Mouse (Mus musculus): ENCODE data around the gene Fgr.

Gene Fgr

GRCm38 (mm10) chr4:132959679-132960045 is 14.2 kb upstream of the Fgr start:
- DNase-seq, result no peak

DNA sequence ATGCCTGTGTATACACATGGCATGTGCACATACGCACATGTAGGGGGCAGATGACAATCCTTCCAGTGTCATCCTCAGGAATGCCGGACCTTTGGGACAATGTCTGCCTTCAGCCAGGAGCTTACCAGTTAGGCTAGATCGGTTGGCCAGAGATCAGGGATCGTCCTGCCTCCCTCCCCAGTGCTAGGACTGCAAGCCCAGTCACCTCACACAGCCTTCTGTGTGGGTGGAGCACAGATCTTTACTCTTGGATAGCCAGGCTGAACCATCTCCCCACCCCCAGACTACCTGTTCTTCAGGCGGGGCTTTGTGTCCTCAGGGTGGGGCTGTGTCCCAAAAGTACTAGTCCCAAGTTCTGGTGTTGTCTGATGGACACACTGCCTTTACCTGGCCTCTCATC is 13.6 kb upstream of the Fgr start:
- DNase-seq, result no peak

- peak; percentile 69 for DNase-seq
Observed at GRCm38 (mm10) chr4:132960864-132961639, 12.8 kb upstream of the Fgr start.

GRCm38 (mm10) chr4:132961866-132962265 is 12.0 kb upstream of the Fgr start:
- DNase-seq, result no peak

- no peak for DNase-seq
Observed at GRCm38 (mm10) chr4:132962628-132963027, 11.3 kb upstream of the Fgr start.

- DNase-seq, result no peak
Observed at GRCm38 (mm10) chr4:132963436-132963835, 10.5 kb upstream of the Fgr start.

DNA sequence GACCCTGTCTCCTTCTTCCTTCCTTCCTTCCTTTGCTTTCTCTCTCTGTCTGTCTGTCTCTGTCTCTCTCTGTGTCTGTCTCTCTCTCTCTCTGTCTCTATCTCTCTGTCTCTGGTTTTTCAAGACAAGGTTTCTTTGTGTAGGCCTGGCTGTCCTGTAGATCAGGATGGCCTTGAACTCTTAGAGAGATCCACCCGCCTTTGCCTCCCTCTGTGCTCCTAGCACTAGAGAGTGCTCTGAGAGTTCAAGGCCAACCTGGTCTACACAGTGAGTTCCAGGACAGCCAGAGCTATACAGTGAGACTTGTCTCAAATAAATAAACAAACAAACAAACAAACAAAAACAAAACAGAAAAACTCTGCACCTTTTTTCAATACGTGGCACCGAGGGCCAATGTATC is 9.8 kb upstream of the Fgr start:
- no peak for DNase-seq

DNA sequence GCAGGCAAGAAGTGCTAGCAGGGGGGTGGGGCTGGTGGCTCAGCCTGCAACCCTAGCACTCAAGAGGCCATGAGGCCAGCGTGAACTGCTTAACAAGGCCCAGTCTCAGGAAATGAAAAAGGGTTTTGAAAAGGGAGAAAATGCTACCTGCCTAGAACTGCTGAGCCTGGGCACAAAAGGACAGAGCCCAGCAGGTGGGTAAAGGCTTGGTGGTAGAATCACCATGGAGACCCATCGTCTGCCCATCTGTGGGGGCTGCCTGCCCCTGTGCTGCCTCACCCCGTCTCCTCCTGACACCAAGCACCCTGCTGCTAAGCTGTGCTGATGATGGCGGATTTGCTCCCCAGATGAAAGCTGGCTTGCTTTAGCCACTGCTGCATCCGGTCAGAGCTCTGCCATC is 9.4 kb upstream of the Fgr start:
- no peak for DNase-seq

- DNase-seq, result no peak
Observed at GRCm38 (mm10) chr4:132968105-132968938, 5.6 kb upstream of the Fgr start.

DNA sequence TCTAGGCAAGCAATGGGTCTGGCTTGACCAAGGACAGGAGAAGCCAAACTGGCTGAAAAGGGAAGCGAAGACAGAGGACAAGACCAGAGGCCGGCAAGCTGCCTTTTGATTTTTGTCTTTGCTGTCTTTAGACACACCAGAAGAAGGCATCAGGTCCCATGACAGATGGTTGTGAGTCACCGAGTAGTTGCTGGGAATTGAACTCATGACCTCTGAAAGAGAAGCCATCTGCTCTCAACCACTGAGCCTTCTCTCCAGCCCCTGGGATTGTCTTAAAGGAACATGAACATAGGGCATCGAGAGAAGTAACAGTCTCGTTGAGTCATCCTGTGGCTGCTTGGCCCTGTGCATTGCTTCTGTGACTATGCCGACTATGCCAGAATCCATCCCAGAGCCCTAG is 2.3 kb upstream of the Fgr start:
- DNase-seq, result no peak

DNA sequence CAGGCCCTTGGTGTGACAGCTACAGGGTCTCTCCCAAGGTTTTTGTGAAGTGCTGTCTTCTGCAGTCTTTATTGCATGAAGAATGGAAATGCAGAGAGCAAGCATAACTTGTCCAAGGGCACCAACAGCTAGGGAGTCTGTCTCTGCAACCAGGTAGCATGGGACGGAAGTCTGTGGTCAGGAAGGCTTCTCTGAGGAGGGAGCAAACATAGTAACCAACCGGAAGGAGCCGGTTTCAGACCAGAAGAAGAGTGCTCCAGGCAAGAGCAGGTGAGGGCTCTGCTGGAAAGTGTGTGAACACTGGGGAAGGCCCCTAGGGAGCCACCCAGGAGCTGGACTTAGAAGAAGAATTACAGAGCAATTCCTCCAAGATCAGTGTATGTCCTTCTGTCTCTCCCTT is 1.8 kb upstream of the Fgr start:
- no peak for DNase-seq

DNA sequence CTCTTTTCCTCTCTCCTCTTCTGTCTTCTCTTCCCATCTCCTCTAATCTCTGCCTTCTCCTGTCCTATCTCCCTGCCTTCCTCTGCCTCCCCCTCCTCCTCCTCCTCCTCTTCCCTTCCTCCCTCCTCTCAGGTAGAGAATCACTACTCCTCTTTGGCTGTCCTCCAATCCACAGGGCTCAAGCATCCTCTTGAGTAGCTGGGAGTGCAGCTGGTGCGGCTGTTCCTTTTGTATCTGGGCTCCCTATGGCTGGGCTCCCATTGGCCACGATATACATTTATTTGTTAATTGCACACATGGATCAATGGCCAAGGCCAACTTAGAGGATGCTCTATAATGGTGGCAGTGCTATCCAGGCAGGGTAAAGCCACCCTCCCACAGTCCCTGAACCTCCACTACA is 1.3 kb upstream of the Fgr start:
- no peak for DNase-seq

DNA sequence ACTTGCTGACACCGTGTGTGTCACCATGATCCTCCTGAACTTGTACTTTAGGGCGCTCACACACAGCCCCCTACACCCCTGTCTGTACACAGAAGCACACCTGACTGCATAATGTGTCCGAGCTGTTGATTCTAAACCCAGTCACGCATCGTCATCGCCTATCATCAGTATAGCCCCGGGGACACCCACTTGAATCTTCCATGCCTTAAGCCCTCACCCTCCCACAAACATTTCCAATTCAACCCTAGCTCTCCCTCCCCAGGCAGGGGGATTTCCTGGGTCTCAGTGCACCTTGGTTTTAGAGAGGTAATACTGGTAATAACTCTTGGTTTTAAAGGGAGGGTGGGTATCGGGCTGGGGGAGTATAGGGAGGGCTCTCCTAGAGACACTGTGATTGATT is 709 bp upstream of the Fgr start:
- no peak for DNase-seq

- peak; percentile 51 for DNase-seq
Observed at GRCm38 (mm10) chr4:132974904-132975303, 1.0 kb downstream of the Fgr start.

DNA sequence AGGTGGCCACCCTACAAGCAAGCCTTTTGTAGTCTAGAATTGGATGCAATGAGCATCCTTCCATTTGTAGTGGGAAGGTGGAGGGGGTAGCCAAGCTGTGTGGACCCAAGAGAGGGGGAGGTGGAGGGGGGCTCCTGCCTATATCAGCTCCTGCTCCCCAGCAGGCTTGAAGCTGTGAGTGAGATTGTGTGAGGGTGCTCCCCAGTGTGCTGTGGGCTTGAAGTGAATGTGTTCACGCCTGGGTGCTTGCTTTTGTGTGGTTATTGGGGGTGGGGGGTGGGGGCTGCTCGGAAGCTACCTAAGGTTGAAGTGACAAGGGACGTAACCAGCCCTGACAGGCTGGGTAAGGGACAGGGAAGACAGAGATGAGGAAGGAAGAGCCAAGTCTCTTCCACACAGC is 1.9 kb downstream of the Fgr start:
- no peak for DNase-seq

DNA sequence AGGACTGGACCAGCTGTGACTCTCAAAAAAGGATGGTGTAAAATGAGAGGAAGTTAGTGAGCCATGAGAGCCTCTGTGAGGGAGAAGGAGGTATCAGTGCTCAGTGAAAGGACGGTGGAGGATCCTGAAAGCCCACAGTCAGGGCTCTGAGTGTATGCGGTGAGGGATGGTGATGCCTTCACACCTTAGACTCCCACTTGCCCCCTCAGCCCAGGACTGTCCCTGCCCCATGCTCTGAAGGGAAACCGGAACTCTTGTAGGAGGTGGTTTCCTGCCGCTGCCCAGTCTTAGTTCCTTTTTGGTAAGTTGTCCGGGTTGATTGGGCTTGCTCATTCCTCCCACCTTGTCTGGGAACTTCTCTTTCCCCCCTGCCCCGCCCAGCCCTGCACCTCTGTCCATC is 2.8 kb downstream of the Fgr start:
- DNase-seq, result no peak

- DNase-seq, result no peak
Observed at GRCm38 (mm10) chr4:132977597-132977996, 3.7 kb downstream of the Fgr start.

DNA sequence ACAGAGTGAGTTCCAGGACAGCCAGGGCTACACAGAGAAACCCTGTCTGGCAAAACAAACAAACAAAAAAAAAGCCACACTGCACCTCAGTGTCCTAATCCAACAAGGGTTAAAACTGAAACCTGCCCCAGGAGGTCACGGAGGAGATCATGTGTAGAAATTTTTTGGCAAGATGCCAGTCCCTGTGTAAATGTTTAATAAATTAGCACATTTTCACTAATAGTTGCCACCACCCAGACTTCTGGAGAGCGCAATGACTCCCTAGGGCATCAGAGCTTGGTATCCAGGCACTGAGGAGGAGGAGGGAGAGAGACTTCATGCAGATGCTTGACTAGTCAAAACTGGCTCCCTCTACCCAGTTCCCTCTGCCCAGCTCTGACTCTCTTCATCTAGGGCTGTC is 5.3 kb downstream of the Fgr start:
- DNase-seq, result no peak

DNA sequence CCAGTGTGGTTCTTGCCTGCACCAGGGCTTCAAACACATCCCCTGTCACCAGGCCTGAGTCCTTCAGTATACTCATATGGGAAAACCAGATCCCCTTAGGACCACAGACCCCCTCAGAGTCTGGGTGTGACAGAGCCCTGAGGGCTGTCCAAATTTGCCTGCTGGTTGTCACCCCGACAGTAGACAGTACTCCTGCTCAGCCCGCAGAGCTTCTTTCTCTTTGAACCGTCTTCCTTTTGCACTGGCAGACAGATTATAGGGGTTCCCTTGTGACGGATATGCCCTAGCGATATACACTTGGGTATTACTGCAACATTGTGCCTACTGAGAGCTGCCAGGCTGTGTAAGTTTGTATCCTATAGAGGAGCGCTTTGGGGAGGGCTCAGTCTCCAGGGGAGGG is 7.7 kb downstream of the Fgr start:
- DNase-seq, result no peak

GRCm38 (mm10) chr4:132982999-132983398 is 9.1 kb downstream of the Fgr start:
- DNase-seq, result no peak

DNA sequence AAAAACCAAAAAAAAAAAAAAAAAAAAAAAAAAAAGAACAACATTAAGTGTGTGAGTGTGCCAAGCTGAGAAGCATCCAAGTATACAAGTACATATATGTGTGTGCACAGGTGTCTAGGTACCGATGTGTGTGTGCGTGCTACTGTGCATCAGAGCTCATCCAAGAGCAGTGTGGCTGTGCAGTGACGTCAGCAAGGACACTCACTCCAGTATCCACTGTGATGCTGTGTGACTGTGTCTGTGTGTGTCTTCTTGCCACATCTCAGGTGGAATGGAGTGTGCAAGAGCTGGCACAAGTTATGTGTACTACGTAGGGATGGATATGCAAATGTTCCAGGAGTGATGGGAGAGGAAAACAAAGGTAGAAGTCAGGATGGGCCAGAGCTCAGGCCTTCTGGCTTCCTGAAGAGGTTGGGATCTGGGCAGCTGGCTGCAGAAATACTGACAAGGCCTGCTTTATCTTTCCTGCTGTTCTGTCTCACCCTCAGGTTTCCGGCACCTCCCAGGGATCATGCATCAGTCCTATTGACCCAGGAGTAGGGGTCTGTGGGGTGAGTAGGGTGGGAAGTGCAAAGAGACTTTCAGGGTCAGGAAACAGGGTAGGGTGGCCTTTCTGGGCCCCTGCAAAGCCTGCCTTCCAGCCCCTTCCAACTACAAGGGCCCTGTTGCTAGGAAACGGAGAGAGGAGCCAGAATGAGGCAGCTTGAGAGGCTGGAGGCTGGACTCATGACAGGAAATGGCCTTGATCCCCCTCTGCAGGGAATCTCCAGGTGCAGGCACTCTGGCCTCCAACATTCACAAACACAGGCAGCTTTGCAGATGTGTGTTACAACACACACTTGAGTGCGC is 10.0 kb downstream of the Fgr start:
- no peak for DNase-seq

DNA sequence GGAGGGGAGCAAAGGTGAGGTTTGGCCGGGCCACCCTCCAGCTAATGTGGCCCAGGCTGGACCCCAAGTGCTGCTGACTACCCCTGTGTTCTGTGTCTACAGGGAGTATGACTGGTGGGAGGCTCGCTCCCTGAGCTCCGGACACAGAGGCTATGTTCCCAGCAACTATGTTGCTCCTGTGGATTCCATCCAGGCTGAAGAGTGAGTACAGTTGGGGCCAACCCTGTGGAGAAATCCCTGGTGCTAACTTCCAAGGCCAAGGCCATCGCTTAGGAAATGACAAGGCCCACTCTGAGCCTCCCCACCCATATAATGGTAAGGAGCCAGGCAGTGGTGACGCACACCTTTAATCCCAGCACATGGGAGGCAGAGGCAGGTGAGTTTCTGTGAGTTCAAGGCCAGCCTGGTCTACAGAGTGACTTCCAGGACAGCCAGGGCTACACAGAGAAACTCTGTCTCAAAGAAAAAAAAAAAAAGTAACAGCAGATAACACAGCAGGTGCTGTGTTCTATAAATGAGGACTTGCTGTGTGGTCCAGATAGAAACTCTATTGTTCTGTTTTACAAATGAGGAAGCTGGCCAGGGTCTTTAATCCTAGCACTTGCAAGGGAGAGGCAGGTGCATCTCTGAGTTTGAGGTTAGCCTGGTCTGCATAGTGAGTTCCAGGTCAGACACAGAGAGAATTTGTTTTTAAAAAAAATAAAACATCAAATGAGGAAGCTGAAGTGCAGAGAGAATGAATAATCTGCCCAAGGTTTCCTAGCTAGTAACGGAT is 14.9 kb downstream of the Fgr start:
- DNase-seq, result no peak

- no peak for DNase-seq
Observed at GRCm38 (mm10) chr4:132993553-132993952, 19.7 kb downstream of the Fgr start.
